Comparison of ENCODE assay signal across 24 mouse cellular contexts in genomic region chr16:63143851-63144250, GRCm38 (mm10).
"Had no signal": no experiment of that assay in that cellular context is flagged by ENCODE, and none has a peak within 500 bp of the region (broad histone marks: within the 10 kb centered on the region; RNA-seq: fewer than 3 reads in every experiment).

No protein-coding gene starts in this region.

- DNase-seq: forebrain, postnatal 0 days; gastrocnemius, postnatal 14 days; gastrocnemius, postnatal 36 days; heart, adult 11 months; heart, adult 2 months; heart, postnatal 14 days; heart, postnatal 36 days; kidney, adult 2 months; kidney, adult 9 months; kidney, postnatal 36 days; layer of hippocampus, adult 9-11 months; layer of hippocampus, postnatal 36 days; left cerebral cortex, postnatal 4 days had no signal

- H3K27me3 ChIP-seq: heart, embryonic 13.5 days; heart, embryonic 15.5 days; hindbrain, embryonic 13.5 days; hindbrain, embryonic 15.5 days; limb, embryonic 13.5 days; limb, embryonic 15.5 days; liver, embryonic 12.5 days had no signal

- H3K9ac ChIP-seq: forebrain, postnatal 0 days; heart, embryonic 13.5 days; heart, embryonic 15.5 days; hindbrain, embryonic 13.5 days; hindbrain, embryonic 15.5 days; limb, embryonic 13.5 days; limb, embryonic 15.5 days; liver, embryonic 12.5 days; liver, embryonic 14.5 days had no signal

- H3K4me3 ChIP-seq: heart, adult 2 months; heart, embryonic 13.5 days; heart, embryonic 15.5 days; hindbrain, embryonic 13.5 days; hindbrain, embryonic 15.5 days; limb, embryonic 13.5 days; limb, embryonic 15.5 days; liver, embryonic 12.5 days had no signal

- H3K36me3 ChIP-seq: heart, embryonic 13.5 days; heart, embryonic 15.5 days; hindbrain, embryonic 13.5 days; hindbrain, embryonic 15.5 days; limb, embryonic 13.5 days; limb, embryonic 15.5 days; liver, embryonic 12.5 days had no signal

- H3K9me3 ChIP-seq: heart, embryonic 13.5 days; heart, embryonic 15.5 days; hindbrain, embryonic 13.5 days; hindbrain, embryonic 15.5 days; limb, embryonic 13.5 days; limb, embryonic 15.5 days had no signal

- H3K4me2 ChIP-seq: heart, embryonic 11.5 days; heart, embryonic 13.5 days; heart, embryonic 15.5 days; hindbrain, embryonic 13.5 days; hindbrain, embryonic 15.5 days; limb, embryonic 13.5 days; limb, embryonic 15.5 days; liver, embryonic 12.5 days had no signal

- ATAC-seq: forebrain, postnatal 0 days; hindbrain, postnatal 0 days; intestine, embryonic 16.5 days; liver, embryonic 12.5 days had no signal

- H3K27ac ChIP-seq: heart, adult 2 months; heart, embryonic 13.5 days; heart, embryonic 15.5 days; hindbrain, embryonic 13.5 days; hindbrain, embryonic 15.5 days; hindbrain, postnatal 0 days; limb, embryonic 13.5 days; limb, embryonic 15.5 days; liver, embryonic 12.5 days; liver, embryonic 14.5 days had no signal

- H3K4me1 ChIP-seq: heart, embryonic 13.5 days; heart, embryonic 15.5 days; hindbrain, embryonic 13.5 days; hindbrain, embryonic 15.5 days; limb, embryonic 13.5 days; limb, embryonic 15.5 days; liver, embryonic 12.5 days had no signal
